In the genomic region with DNA sequence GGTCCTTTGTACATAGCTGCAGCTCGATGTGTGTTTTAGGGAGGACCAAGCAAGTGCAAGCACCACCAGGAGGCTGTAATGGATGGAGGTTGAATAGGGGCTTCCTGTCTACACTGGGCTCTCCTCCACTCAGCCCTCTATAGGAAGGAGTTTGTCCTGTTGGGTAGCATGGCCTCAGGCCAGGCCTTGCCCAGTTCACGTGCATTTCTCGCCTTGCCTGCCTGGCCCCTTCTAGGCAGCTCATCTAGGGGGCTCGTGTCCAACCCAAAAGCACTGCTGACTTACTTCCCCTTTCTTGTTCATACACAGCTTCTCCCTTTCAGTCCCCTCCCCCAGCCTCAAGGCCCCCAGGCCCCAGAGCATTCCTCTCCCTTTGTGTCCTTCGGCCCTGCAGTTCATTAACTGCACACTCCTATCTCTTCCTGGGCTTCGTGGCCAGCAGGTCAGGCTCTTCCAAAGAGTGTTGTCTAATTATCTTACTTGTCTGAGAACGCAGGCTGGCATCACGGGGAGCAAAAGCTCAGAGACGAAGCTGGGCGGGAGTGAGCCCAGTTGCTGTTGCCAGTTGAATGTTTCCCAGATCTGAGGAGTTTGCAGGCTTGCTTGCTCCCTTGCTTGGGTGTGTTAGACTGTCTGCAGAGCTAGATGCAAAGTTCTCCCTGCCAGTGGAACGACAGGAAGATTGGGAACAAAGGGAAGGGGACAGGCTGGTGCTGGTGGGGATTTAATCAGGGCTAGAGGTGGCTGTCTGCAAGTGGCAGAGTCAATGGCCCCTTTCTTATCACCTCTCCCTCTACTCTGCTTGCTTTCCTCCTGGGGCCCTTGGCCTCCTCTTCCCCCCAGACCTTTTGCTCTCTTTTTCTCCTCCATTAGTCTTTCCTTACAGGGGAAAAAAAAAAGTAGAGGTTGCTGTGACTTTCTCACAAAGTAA, we compare ENCODE assay signal across 9 mouse cellular contexts.
DNase-seq lines count a peak whose midpoint lies in the region; ATAC-seq lines count a peak whose summit lies in the region.
"Had no signal": no experiment of that assay in that cellular context is flagged by ENCODE, and none has a peak within 500 bp of the region (broad histone marks: within the 10 kb centered on the region; RNA-seq: fewer than 3 reads in every experiment).

No protein-coding gene starts in this region.

- 25% methylated on average over 11 of the region's 11 CpGs for WGBS in liver, embryonic 11.5 days
- 16% methylated on average over 11 of the region's 11 CpGs for WGBS in forebrain, embryonic 10.5 days
- 43% methylated on average over 11 of the region's 11 CpGs for WGBS in intestine, embryonic 15.5 days
- 35% methylated on average over 11 of the region's 11 CpGs for WGBS in stomach, embryonic 14.5 days

- 0 out of 2 replicates have a peak overlapping the region, but pooled peaks have one; percentile 25 for H3K27ac ChIP-seq in liver, embryonic 11.5 days (ENCODE audit: low read depth, low read length)
- peak overlapping the region; percentile 78 for H3K27ac ChIP-seq in forebrain, embryonic 10.5 days
- no peak overlapping the region for H3K27ac ChIP-seq in intestine, embryonic 15.5 days
- H3K27ac ChIP-seq in stomach, embryonic 14.5 days (ENCODE audit: low read length), result peak overlapping the region; percentile 33; the same call in 1 of the 2 replicates
- H3K27ac ChIP-seq: liver, embryonic 13.5 days had no signal

- H3K36me3 ChIP-seq in liver, embryonic 11.5 days (ENCODE audit: control insufficient read depth, insufficient read depth, low read length), result peaks cover 6% of the 10 kb centered on the region
- peaks cover 15% of the 10 kb centered on the region for H3K36me3 ChIP-seq in forebrain, embryonic 10.5 days (replicated peaks)
- peaks cover 7% of the 10 kb centered on the region; the same call in 1 of the 2 replicates for H3K36me3 ChIP-seq in intestine, embryonic 15.5 days
- H3K36me3 ChIP-seq in stomach, embryonic 14.5 days (ENCODE audit: control insufficient read depth, insufficient read depth, low read length), result peaks cover 17% of the 10 kb centered on the region

- no peak; the same call in 1 of the 2 replicates for ATAC-seq in liver, embryonic 11.5 days (replicated peaks; ENCODE audit: low FRiP score)
- peak; percentile 60 for ATAC-seq in intestine, embryonic 15.5 days
- peak; percentile 68 for ATAC-seq in stomach, embryonic 14.5 days (ENCODE audit: insufficient number of reproducible peaks, insufficient read depth, low FRiP score, low read depth)
- ATAC-seq: activated CD4-positive, CD25-positive, alpha-beta regulatory T cell, adult 4 months had no signal

- no peaks in the 10 kb centered on the region for H3K27me3 ChIP-seq in liver, embryonic 11.5 days (replicated peaks; ENCODE audit: control insufficient read depth, insufficient read depth, low read length)
- H3K27me3 ChIP-seq in forebrain, embryonic 10.5 days (ENCODE audit: poor library complexity, severe bottlenecking), result peaks cover 11% of the 10 kb centered on the region
- H3K27me3 ChIP-seq in intestine, embryonic 15.5 days (replicated peaks), result no peaks in the 10 kb centered on the region
- no peaks in the 10 kb centered on the region for H3K27me3 ChIP-seq in stomach, embryonic 14.5 days (ENCODE audit: control insufficient read depth, insufficient read depth, low read length)
- H3K27me3 ChIP-seq: liver, embryonic 13.5 days had no signal

- H3K9me3 ChIP-seq in liver, embryonic 11.5 days (ENCODE audit: control insufficient read depth, low read length), result no peaks in the 10 kb centered on the region
- H3K9me3 ChIP-seq in forebrain, embryonic 10.5 days, result no peaks in the 10 kb centered on the region
- no peaks in the 10 kb centered on the region for H3K9me3 ChIP-seq in intestine, embryonic 15.5 days
- no peaks in the 10 kb centered on the region for H3K9me3 ChIP-seq in stomach, embryonic 14.5 days (ENCODE audit: control insufficient read depth, low read depth, low read length)
- H3K9me3 ChIP-seq: liver, embryonic 13.5 days had no signal

- no peak overlapping the region for H3K9ac ChIP-seq in liver, embryonic 11.5 days (ENCODE audit: low read depth, low read length)
- no peak overlapping the region for H3K9ac ChIP-seq in intestine, embryonic 15.5 days
- H3K9ac ChIP-seq in stomach, embryonic 14.5 days (replicated peaks; ENCODE audit: low read depth, low read length), result no peak overlapping the region
- H3K9ac ChIP-seq: liver, embryonic 13.5 days had no signal

- DNase-seq in liver, embryonic 11.5 days (ENCODE audit: low spot score), result peak; percentile 39
- DNase-seq in liver, result no peak
- peak; percentile 46 for DNase-seq in forebrain, embryonic 10.5 days (ENCODE audit: extremely low spot score, low spot score)
- DNase-seq in T-cell, adult 2 months (ENCODE audit: low spot score), result no peak
- no peak for DNase-seq in left cerebral cortex, adult 9 months (ENCODE audit: low spot score in 2 of 2)
- DNase-seq: liver, embryonic 13.5 days had no signal

- no peak overlapping the region for H3K4me3 ChIP-seq in liver, embryonic 11.5 days (ENCODE audit: low read depth, low read length)
- H3K4me3 ChIP-seq in forebrain, embryonic 10.5 days, result peak overlapping the region; percentile 12; the same call in 1 of the 2 replicates
- no peak overlapping the region for H3K4me3 ChIP-seq in intestine, embryonic 15.5 days (replicated peaks)
- no peak overlapping the region for H3K4me3 ChIP-seq in stomach, embryonic 14.5 days (ENCODE audit: low read depth, low read length)
- H3K4me3 ChIP-seq: liver, embryonic 13.5 days had no signal

- no peak overlapping the region for H3K4me2 ChIP-seq in liver, embryonic 11.5 days
- H3K4me2 ChIP-seq in intestine, embryonic 15.5 days (replicated peaks), result no peak overlapping the region
- H3K4me2 ChIP-seq in stomach, embryonic 14.5 days (replicated peaks; ENCODE audit: low read depth, low read length), result no peak overlapping the region
- H3K4me2 ChIP-seq: liver, embryonic 13.5 days had no signal

- H3K4me1 ChIP-seq in liver, embryonic 11.5 days (replicated peaks; ENCODE audit: control insufficient read depth, insufficient read depth, low read length), result peaks cover 5% of the 10 kb centered on the region
- peaks cover 24% of the 10 kb centered on the region for H3K4me1 ChIP-seq in forebrain, embryonic 10.5 days
- H3K4me1 ChIP-seq in intestine, embryonic 15.5 days (replicated peaks), result peaks cover 8% of the 10 kb centered on the region; the same call in 1 of the 2 replicates
- 0 out of 2 replicates have a peak, but pooled peaks cover 11% of the 10 kb centered on the region for H3K4me1 ChIP-seq in stomach, embryonic 14.5 days (ENCODE audit: control insufficient read depth, insufficient read depth, low read length)

Comparison
In these comparisons a context has a peak if more than half of its experiments do, and no peak if none do; other contexts are left out.
1. DNase-seq: peak in liver, embryonic 11.5 days (single experiment) and forebrain, embryonic 10.5 days (single experiment); none in liver (single experiment), T-cell, adult 2 months (single experiment) and left cerebral cortex, adult 9 months (0 of 2).